Mouse (Mus musculus): ENCODE measurements around the gene Gje1.

Gje1 gene

GRCm38 (mm10) chr10:14718114-14718513 is at the start of gene Gje1:
Gene Gje1 (minus strand): TSS chr10:14718214.
- no peak for DNase-seq

GRCm38 (mm10) chr10:14760618-14761017 is 42.6 kb upstream of the Gje1 start:
- no peak for DNase-seq

- no peak for DNase-seq
These were observed 41.9 kb upstream of the Gje1 start for GRCm38 (mm10) chr10:14759665-14760558.

DNA sequence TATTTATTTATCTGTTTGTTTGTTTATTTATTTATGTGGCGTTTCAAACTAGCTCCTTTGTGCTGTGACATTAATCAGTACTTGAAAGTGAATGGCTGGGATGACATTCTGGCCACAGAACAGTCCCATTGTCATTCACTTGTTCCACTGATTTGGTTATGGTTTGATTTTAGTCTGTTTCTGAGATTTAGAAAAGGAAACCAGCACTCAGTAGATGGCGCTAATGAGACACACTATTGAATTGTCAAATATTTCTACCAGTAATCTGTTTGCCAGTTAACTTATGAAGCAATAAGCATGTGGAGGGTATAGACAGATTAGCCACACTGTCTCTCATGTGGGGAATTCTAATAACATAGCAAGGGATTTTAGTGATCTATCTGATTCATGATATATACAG is 16.3 kb upstream of the Gje1 start:
- no peak for DNase-seq

DNA sequence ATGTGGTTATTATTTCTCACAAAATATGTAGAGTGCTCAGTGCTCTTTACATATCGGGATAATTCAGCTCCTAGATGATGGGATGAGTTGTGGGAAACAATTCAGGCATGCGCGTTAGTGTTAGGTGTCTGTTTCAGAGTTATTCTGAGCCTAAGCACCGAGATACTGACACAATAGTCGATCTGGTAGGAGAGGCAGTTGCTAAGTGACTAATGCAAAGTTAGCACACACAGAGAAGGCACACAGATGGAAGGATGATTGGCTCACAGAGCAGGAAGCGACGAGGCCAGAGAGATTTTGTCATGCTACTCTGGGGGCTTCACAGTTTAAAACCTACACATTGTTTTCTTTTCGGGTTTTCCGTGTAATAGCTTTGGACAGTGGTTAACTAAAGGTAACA is 7.7 kb upstream of the Gje1 start:
- DNase-seq: no peak

- peak; percentile 99 for DNase-seq
These were observed 12.6 kb downstream of the Gje1 start, which contains the start of the genes Vta1 and Nmbr for GRCm38 (mm10) chr10:14705072-14706066. Gene Vta1 (minus strand): TSS chr10:14705560. Gene Nmbr (plus strand): TSS chr10:14705591.

DNA sequence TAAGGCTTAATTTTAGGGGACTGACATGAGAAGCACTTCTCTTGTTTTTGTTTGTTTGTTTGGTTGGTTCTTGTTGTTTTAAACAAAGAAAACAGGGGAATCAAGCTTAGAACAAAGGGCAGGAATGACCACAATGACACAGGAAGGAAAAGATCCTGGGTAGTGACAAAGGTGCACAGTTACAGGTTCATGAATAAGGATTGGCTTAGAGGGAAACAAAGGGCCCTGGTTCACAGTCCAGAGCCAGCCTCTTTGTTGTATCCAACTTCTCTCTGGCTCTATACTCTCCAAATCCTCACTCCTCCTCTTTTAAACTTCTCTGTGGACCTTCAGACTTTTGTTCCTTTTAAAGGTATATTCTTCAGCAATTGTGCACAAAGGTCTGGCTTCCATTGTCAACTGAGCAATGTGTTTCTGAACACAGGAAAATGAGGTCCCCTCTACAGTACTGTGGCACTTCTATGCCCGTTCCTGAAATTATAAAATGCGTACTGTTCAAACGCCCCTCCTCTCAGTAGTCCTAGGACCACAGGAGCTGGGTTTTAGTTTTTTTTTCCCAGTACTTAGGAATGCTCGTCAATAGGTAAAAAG is 14.1 kb downstream of the Gje1 start:
- DNase-seq: no peak

GRCm38 (mm10) chr10:14703239-14703638 is 14.8 kb downstream of the Gje1 start:
- no peak for DNase-seq

- no peak for DNase-seq
These were observed 27.7 kb downstream of the Gje1 start for GRCm38 (mm10) chr10:14690349-14690748.

GRCm38 (mm10) chr10:14688785-14689442 is 29.1 kb downstream of the Gje1 start:
- DNase-seq: no peak

GRCm38 (mm10) chr10:14685663-14686062 is 32.4 kb downstream of the Gje1 start:
- no peak for DNase-seq

- DNase-seq: no peak
These were observed 51.9 kb downstream of the Gje1 start for GRCm38 (mm10) chr10:14666147-14666546.
